Mouse (Mus musculus) heart, adult 2 months (tissue): ENCODE measurements around the gene Zswim1.

Experiments used
- CTCF ChIP-seq: fragments of 200-600 bp; IDR thresholded peaks from 2 replicates; pipeline ENCODE4 v1.8.1; 2022; ENCODE audit warnings: antibody characterized with exemption, mild to moderate bottlenecking, moderate library complexity
- EP300 ChIP-seq: fragments of 200-500 bp; IDR thresholded peaks from 2 replicates; pipeline ENCODE4 v1.6.1; 2011; ENCODE audit warnings: low read depth, low read length, control low read depth; ENCODE audit not compliant: insufficient read depth
- POLR2A ChIP-seq: fragments of 200-500 bp; IDR thresholded peaks from 2 replicates; pipeline ENCODE4 v1.6.1; 2011; ENCODE audit warnings: mild to moderate bottlenecking, low read depth, low read length, control low read depth; ENCODE audit not compliant: insufficient read depth

DNA sequence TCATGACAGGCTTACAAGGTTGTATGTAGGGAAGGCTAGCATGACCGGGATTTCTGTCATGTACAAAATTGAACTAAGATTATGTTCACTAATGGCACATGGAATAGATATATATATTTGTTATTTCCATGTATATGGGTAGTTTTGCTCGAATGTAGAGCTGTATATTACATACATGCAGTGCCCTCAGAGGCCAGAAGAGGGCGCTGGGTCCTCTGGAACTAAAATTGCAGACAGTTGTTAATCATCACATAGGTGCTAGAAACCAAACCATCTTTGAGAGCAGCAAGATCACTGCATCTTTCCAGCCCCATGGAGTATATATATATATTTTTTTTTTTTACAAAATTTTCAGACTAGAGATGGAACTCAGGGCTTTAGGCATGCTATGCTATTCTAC is 23.3 kb downstream of the Zswim1 start:
- TF ChIP-seq CTCF (peak; percentile 69), POLR2A (no peak), EP300 (no peak)
